Mouse (Mus musculus): ENCODE measurements around the gene F13a1. TPM values are rescaled to one million over a fixed set of nuclear protein-coding genes. Genes with fewer than 3 reads are reported as not detected.

Gene F13a1
- total and polyA plus RNA-seq, 3 experiments, result not detected

GRCm38 (mm10) chr13:36941891-36942290 lies 108.2 kb downstream of the F13a1 start:
- no peak overlapping the region for H3K4me3 ChIP-seq (ENCODE audit: control insufficient read depth in 1 of 2, insufficient read depth in 1 of 2, low read depth in 2 of 2, low read length in 2 of 2)
- no peak for DNase-seq (ENCODE audit: low read depth, low spot score)
- no peaks in the 10 kb centered on the region for H3K9me3 ChIP-seq (replicated peaks; ENCODE audit: insufficient read depth, low read length)
- H3K4me1 ChIP-seq (ENCODE audit: control insufficient read depth in 1 of 2, insufficient read depth in 2 of 2, low read length in 2 of 2), result no peaks in the 10 kb centered on the region
- H3K9ac ChIP-seq (ENCODE audit: control insufficient read depth, low read depth, low read length, poor library complexity, severe bottlenecking), result no peak overlapping the region
- no peaks in the 10 kb centered on the region for H3K79me2 ChIP-seq (ENCODE audit: control insufficient read depth, insufficient read depth, low read length, poor library complexity)
- no peak for TF ChIP-seq HCFC1 (IDR thresholded peaks at IDR 0.05; ENCODE audit: low read depth, low read length)
- no peak for TF ChIP-seq ELF1 (IDR thresholded peaks at IDR 0.05; ENCODE audit: low read depth, low read length)
- no peak for TF ChIP-seq MAFK (IDR thresholded peaks at IDR 0.05; ENCODE audit: borderline replicate concordance, low read depth, low read length)
- no peak for TF ChIP-seq EP300 (IDR thresholded peaks at IDR 0.05; ENCODE audit: low read depth in 1 of 2, low read length in 2 of 2)
- no peak for TF ChIP-seq GATA1 (IDR thresholded peaks at IDR 0.05; ENCODE audit: low read depth, low read length)
- no peak for TF ChIP-seq POLR2AphosphoS2 (IDR thresholded peaks at IDR 0.05; ENCODE audit: low read length)
- TF ChIP-seq USF1 (IDR thresholded peaks at IDR 0.05; ENCODE audit: low read depth, low read length), result no peak
- TF ChIP-seq MEF2A (IDR thresholded peaks at IDR 0.05; ENCODE audit: extremely low read depth, insufficient replicate concordance, low read depth, low read length, poor library complexity, severe bottlenecking), result no peak
- TF ChIP-seq USF2 (IDR thresholded peaks at IDR 0.05; ENCODE audit: borderline replicate concordance in 1 of 2, insufficient read depth in 1 of 2, low read depth in 1 of 2, low read length in 2 of 2), result no peak
- no peak for TF ChIP-seq TBP (IDR thresholded peaks at IDR 0.05; ENCODE audit: low read depth, low read length)
- H3K27me3 ChIP-seq (ENCODE audit: control insufficient read depth in 1 of 2, insufficient read depth in 2 of 2, low read length in 2 of 2), result no peaks in the 10 kb centered on the region
- H3K27ac ChIP-seq (ENCODE audit: control insufficient read depth, low read depth, low read length), result no peak overlapping the region
- H3K36me3 ChIP-seq (ENCODE audit: control insufficient read depth in 1 of 2, insufficient read depth in 2 of 2, low read length in 2 of 2), result no peaks in the 10 kb centered on the region

- no peak overlapping the region for H3K9ac ChIP-seq (ENCODE audit: control insufficient read depth, low read depth, low read length, poor library complexity, severe bottlenecking)
- H3K79me2 ChIP-seq (ENCODE audit: control insufficient read depth, insufficient read depth, low read length, poor library complexity), result no peaks in the 10 kb centered on the region
- H3K4me3 ChIP-seq (ENCODE audit: control insufficient read depth in 1 of 2, insufficient read depth in 1 of 2, low read depth in 2 of 2, low read length in 2 of 2), result no peak overlapping the region
- TF ChIP-seq ETS1 (IDR thresholded peaks at IDR 0.05; ENCODE audit: low read depth, low read length) (no peak), MEF2A (IDR thresholded peaks at IDR 0.05; ENCODE audit: extremely low read depth, insufficient replicate concordance, low read depth, low read length, poor library complexity, severe bottlenecking) (no peak), SIN3A (IDR thresholded peaks at IDR 0.05; ENCODE audit: low read length) (no peak), RAD21 (IDR thresholded peaks at IDR 0.05; ENCODE audit: low read depth, low read length) (no peak), USF1 (IDR thresholded peaks at IDR 0.05; ENCODE audit: low read depth, low read length) (no peak), HCFC1 (IDR thresholded peaks at IDR 0.05; ENCODE audit: low read depth, low read length) (no peak), MAZ (IDR thresholded peaks at IDR 0.05; ENCODE audit: low read depth, low read length) (no peak), POLR2AphosphoS2 (IDR thresholded peaks at IDR 0.05; ENCODE audit: low read length) (no peak), POLR2A (IDR thresholded peaks at IDR 0.05; ENCODE audit: control insufficient read depth in 1 of 2, insufficient read depth in 1 of 2, low read depth in 1 of 2, low read length in 2 of 2, poor library complexity in 1 of 2) (no peak)
- no peak for DNase-seq (ENCODE audit: low read depth, low spot score)
- no peak overlapping the region for H3K27ac ChIP-seq (ENCODE audit: control insufficient read depth, low read depth, low read length)
- no peaks in the 10 kb centered on the region for H3K36me3 ChIP-seq (ENCODE audit: control insufficient read depth in 1 of 2, insufficient read depth in 2 of 2, low read length in 2 of 2)
- H3K4me1 ChIP-seq (ENCODE audit: control insufficient read depth in 1 of 2, insufficient read depth in 2 of 2, low read length in 2 of 2), result no peaks in the 10 kb centered on the region
- H3K9me3 ChIP-seq (replicated peaks; ENCODE audit: insufficient read depth, low read length), result no peaks in the 10 kb centered on the region
- no peaks in the 10 kb centered on the region for H3K27me3 ChIP-seq (ENCODE audit: control insufficient read depth in 1 of 2, insufficient read depth in 2 of 2, low read length in 2 of 2)
Observed at GRCm38 (mm10) chr13:36932066-36932465, 118.0 kb downstream of the F13a1 start.
